Mouse (Mus musculus) splenic B cell, adult 2 months (primary cell): ENCODE measurements at regions not wholly inside any gene's neighbourhood (a gene's known extent, or its start where the extent isn't known, plus 50 kb on each side); places are given as distances from the start of the nearest gene placed in this dataset.

Experiments
- DNase-seq: peaks from one replicate; pipeline ENCODE4 v3.0.0-alpha.2; 2011; ENCODE audit warnings: low read depth, low spot score
- H3K27me3 ChIP-seq: 2 replicates; pipeline ENCODE4 v1.6.1; 2012; ENCODE audit warnings: mild to moderate bottlenecking, low read length, moderate library complexity, mixed read lengths; ENCODE audit not compliant: control insufficient read depth, poor library complexity, insufficient read depth, severe bottlenecking
- H3K36me3 ChIP-seq: 2 replicates; pipeline ENCODE4 v1.6.1; 2012; ENCODE audit warnings: mild to moderate bottlenecking, low read length, moderate library complexity, mixed read lengths; ENCODE audit not compliant: control insufficient read depth, poor library complexity, insufficient read depth, severe bottlenecking

- DNase-seq, result no peak
- Histone ChIP-seq H3K27me3 (no peaks in the 10 kb centered on the region), H3K36me3 (no peaks in the 10 kb centered on the region)
Measured at GRCm38 (mm10) chr14:102897039-102897438, 85.4 kb downstream of the Kctd12 start.

DNA sequence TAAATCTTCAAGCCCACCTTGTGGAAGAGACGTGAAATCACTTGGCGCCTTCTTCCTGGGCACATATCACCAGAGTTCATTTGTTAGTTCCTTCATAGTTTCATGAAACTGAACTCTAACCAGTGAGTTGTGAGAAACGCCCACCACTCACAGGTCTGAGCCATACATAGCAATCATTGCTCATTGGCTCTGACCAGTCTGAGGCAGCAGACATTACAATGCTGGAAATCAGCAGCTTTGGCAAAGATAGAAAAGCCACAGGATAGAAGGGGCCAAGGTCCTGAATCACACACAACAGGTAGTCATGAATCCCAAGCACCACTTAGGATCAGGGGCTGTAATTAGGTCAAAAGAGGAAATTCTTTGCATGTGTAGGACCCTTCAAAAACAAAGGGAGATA, 85.9 kb downstream of the Kctd12 start:
- no peaks in the 10 kb centered on the region for H3K36me3 ChIP-seq
- H3K27me3 ChIP-seq, result no peaks in the 10 kb centered on the region
- DNase-seq, result no peak

- no peak for DNase-seq
- Histone ChIP-seq H3K27me3 (no peaks in the 10 kb centered on the region), H3K36me3 (no peaks in the 10 kb centered on the region)
Measured at GRCm38 (mm10) chr14:102893241-102893640, 89.2 kb downstream of the Kctd12 start.

GRCm38 (mm10) chr14:102891552-102891951, 90.9 kb downstream of the Kctd12 start:
- no peak for DNase-seq
- Histone ChIP-seq H3K36me3 (no peaks in the 10 kb centered on the region), H3K27me3 (no peaks in the 10 kb centered on the region)

- H3K27me3 ChIP-seq, result no peaks in the 10 kb centered on the region
- H3K36me3 ChIP-seq, result no peaks in the 10 kb centered on the region
- peak; percentile 62 for DNase-seq
Measured at GRCm38 (mm10) chr14:102885240-102885598, 97.2 kb downstream of the Kctd12 start.

DNA sequence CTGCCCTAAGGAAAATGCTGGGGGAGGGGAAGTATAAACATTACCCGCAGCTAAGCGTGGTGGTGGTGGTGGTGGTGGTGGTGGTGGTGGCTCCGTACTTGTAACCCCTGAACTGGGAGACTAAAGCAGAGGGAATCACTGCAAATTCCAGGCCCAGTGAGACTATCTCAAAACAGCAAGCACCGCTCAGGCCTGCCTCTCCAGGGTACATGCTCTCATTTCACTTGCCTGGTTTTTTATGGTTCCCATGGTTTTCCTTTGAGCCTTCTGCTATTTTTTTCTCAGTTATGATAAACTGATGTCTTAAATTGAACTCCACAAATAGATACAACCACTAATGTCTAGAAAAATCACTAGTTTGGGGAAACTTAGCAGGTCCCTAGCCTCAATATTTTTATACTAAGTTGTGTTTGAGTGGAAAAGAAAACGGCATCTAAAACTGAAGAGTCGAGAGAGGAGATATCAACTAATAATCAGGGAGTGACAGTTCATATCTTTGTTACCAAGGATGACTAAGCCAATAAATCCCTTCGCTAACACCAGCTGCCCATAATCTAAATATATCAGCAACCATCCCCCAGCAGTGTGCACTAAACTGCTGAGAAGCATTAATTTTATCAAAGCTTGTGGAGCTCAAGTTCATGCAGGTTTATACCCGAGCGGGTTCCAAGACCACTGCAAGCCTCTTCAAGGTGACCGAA, 97.7 kb downstream of the Kctd12 start:
- no peaks in the 10 kb centered on the region for H3K27me3 ChIP-seq
- DNase-seq, result no peak
- H3K36me3 ChIP-seq, result no peaks in the 10 kb centered on the region

DNA sequence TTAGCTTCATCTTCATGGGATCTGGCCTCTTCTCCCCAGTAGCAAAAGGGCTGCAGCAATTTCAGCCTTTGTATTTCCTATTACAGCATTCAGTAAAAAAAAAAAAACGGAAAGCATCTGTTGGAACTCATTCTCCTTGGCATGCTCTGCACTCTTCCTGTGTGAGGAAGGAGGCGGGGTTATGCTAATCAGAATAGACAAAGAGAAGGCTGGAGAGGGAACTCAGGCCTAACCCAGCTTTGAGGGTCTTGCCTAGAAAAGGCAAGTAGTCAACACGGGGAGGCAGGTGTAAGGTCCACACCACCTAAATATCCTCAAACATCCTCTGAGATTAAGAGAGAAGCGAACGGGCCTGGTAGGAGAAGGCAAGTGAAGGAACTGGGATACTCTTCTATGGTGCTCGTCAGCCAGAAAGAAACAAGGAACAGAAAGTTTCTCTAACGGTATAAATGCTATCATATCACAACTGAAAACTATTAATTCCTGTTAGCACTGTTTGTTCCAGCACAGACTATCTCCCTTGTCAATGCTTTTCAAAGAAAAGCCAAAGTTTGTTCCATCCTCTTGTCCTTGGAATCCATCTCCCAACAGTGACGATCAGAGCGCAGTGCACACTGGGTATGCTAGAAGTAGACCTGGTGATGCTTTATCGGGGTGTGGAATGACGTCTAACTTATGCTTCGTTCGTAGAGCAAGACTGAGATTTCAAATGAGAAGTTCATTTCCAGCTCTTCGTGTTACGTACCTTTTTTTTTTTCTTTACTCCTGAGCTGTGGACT, 98.9 kb downstream of the Kctd12 start:
- Histone ChIP-seq H3K27me3 (no peaks in the 10 kb centered on the region), H3K36me3 (no peaks in the 10 kb centered on the region)
- no peak for DNase-seq

- peak; percentile 49 for DNase-seq
- Histone ChIP-seq H3K36me3 (no peaks in the 10 kb centered on the region), H3K27me3 (no peaks in the 10 kb centered on the region)
Measured at GRCm38 (mm10) chr14:102882281-102882680, 100.2 kb downstream of the Kctd12 start.

- H3K27me3 ChIP-seq, result no peaks in the 10 kb centered on the region
- no peaks in the 10 kb centered on the region for H3K36me3 ChIP-seq
- no peak for DNase-seq
Measured at GRCm38 (mm10) chr14:102880658-102881083, 101.8 kb downstream of the Kctd12 start.

DNA sequence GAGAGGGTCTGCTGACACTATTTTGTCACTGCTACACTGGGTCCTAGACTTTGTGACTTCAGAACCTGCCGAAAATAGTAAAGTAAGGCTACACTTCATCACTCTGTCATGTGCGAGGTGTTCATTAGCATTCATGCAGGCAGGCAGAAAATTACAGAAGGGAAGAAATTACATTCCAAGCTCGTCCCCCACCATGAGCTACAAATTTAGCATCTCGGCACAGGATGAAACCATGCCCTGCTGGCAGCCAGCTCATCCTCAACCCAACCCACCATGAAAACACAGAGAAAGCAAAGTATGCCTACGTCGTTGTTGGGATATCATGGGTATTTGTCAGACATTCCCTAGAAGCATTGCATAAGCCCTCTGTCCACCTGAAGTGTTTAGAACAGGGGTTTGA, 103.9 kb downstream of the Kctd12 start:
- no peak for DNase-seq
- no peaks in the 10 kb centered on the region for H3K36me3 ChIP-seq
- H3K27me3 ChIP-seq, result no peaks in the 10 kb centered on the region

- peak; percentile 10 for DNase-seq
- H3K36me3 ChIP-seq, result no peaks in the 10 kb centered on the region
- H3K27me3 ChIP-seq, result no peaks in the 10 kb centered on the region
Measured at GRCm38 (mm10) chr14:102868160-102868559, 114.3 kb downstream of the Kctd12 start.

- DNase-seq, result no peak
- no peaks in the 10 kb centered on the region for H3K27me3 ChIP-seq
Measured at GRCm38 (mm10) chr14:102867697-102868096, 114.7 kb downstream of the Kctd12 start.

DNA sequence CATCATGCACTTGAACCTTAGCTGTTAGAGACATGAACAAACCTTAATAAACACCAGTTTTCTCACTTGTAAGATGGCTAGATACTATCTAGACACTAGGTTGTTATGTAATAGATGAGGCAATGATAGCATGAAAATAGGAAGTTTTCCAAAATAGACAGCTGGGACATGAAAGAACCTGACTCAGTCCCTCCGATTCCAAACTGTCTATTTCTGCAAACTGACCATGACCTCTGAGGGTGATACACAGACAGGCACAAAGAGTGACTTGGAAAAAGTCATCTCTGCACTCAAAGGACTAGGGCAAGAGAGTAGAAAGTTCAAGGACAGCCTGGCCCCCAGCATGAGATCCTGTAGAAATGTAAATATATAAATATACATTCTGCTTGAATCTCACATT, 115.9 kb downstream of the Kctd12 start:
- Histone ChIP-seq H3K27me3 (no peaks in the 10 kb centered on the region), H3K36me3 (no peaks in the 10 kb centered on the region)
- no peak for DNase-seq

More at GRCm38 (mm10) chr14:102867697-102868096, 114.7 kb downstream of the Kctd12 start:
- H3K36me3 ChIP-seq, result no peaks in the 10 kb centered on the region

- Histone ChIP-seq H3K36me3 (no peaks in the 10 kb centered on the region), H3K27me3 (no peaks in the 10 kb centered on the region)
- peak; percentile 30 for DNase-seq
Measured at GRCm38 (mm10) chr14:102861694-102862093, 120.7 kb downstream of the Kctd12 start.

DNA sequence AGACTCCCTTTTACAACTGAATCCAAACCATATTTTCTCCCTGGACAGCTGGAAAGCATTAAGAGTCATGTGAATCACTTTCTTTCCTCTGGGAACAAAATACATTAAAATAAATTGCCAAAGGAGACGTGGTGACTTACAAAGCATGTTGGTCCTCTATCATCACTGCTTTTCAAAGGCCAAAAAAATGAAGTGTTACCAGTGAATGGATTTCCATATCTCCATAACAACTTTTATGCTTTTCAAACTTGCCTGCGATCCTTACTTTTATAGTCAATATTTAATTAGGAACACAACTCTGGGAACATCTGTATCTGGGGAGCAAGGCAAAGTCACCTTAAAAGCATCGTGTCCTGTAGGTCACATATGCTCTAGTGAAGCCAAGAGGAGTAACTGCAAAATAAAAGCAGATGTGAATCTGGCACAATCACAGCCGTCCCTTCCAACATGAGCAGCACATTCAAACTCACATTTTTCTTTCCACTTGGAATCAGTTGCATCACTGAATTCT, 123.0 kb downstream of the Kctd12 start:
- H3K27me3 ChIP-seq, result no peaks in the 10 kb centered on the region
- no peak for DNase-seq
- no peaks in the 10 kb centered on the region for H3K36me3 ChIP-seq
